Comparison of ENCODE assay signal across 9 mouse cellular contexts in genomic region chr19:24456591-24457231, GRCm38 (mm10). TPM values are rescaled to one million over a fixed set of nuclear protein-coding genes. Genes with fewer than 3 reads are reported as not detected.
A peak's percentile ranks its signal among the peaks of the same experiment; 100 is the strongest.
DNase-seq lines count a peak whose midpoint lies in the region; ATAC-seq lines count a peak whose summit lies in the region.
"Had no signal": no experiment of that assay in that cellular context is flagged by ENCODE, and none has a peak within 500 bp of the region (broad histone marks: within the 10 kb centered on the region; RNA-seq: fewer than 3 reads in every experiment).

No protein-coding gene starts in this region.

- H3K9ac ChIP-seq in intestine, embryonic 16.5 days (ENCODE audit: low read depth, low read length): no peak overlapping the region
- H3K9ac ChIP-seq in intestine, embryonic 15.5 days: no peak overlapping the region
- no peak overlapping the region for H3K9ac ChIP-seq in heart, embryonic 11.5 days (ENCODE audit: low read depth, low read length)
- H3K9ac ChIP-seq: limb, embryonic 15.5 days had no signal

- DNase-seq in layer of hippocampus, postnatal 36 days: peak; percentile 70 to 79
- peak; percentile 26 for DNase-seq in right cerebral cortex, postnatal 14 days
- DNase-seq in urinary bladder, postnatal 4 days (ENCODE audit: low spot score in 2 of 2): no peak
- DNase-seq in ovary, adult 18-20 months (ENCODE audit: low spot score): no peak
- DNase-seq in embryo, embryonic 9.5 days (ENCODE audit: extremely low spot score): no peak

- H3K9me3 ChIP-seq in intestine, embryonic 16.5 days (ENCODE audit: control insufficient read depth, low read length): no peaks in the 10 kb centered on the region
- H3K9me3 ChIP-seq in intestine, embryonic 15.5 days: no peaks in the 10 kb centered on the region
- H3K9me3 ChIP-seq in heart, embryonic 11.5 days (replicated peaks; ENCODE audit: control insufficient read depth, low read length): no peaks in the 10 kb centered on the region
- H3K9me3 ChIP-seq: limb, embryonic 15.5 days had no signal

- 86% methylated on average over 6 of the region's 6 CpGs for WGBS in intestine, embryonic 16.5 days
- 91% methylated on average over 6 of the region's 6 CpGs for WGBS in intestine, embryonic 15.5 days
- 77% methylated on average over 6 of the region's 6 CpGs for WGBS in heart, embryonic 11.5 days (ENCODE audit: insufficient replicate concordance)

- H3K36me3 ChIP-seq in intestine, embryonic 16.5 days (ENCODE audit: control insufficient read depth, insufficient read depth, low read length): no peaks in the 10 kb centered on the region
- H3K36me3 ChIP-seq in intestine, embryonic 15.5 days: no peaks in the 10 kb centered on the region
- H3K36me3 ChIP-seq in heart, embryonic 11.5 days (ENCODE audit: control insufficient read depth, insufficient read depth, low read length): no peaks in the 10 kb centered on the region
- H3K36me3 ChIP-seq: limb, embryonic 15.5 days had no signal

- no peaks in the 10 kb centered on the region for H3K27me3 ChIP-seq in intestine, embryonic 16.5 days (replicated peaks; ENCODE audit: control insufficient read depth, insufficient read depth, low read length)
- no peaks in the 10 kb centered on the region for H3K27me3 ChIP-seq in intestine, embryonic 15.5 days (replicated peaks)
- H3K27me3 ChIP-seq in heart, embryonic 11.5 days (ENCODE audit: control insufficient read depth, insufficient read depth, low read length): no peaks in the 10 kb centered on the region
- H3K27me3 ChIP-seq: limb, embryonic 15.5 days had no signal

- H3K4me2 ChIP-seq in intestine, embryonic 16.5 days (ENCODE audit: low read depth, low read length): no peak overlapping the region
- H3K4me2 ChIP-seq in intestine, embryonic 15.5 days (replicated peaks): no peak overlapping the region
- H3K4me2 ChIP-seq in heart, embryonic 11.5 days: no peak overlapping the region
- H3K4me2 ChIP-seq: limb, embryonic 15.5 days had no signal

- no peak for ATAC-seq in intestine, embryonic 16.5 days
- ATAC-seq in intestine, embryonic 15.5 days: no peak
- ATAC-seq in heart, embryonic 11.5 days (replicated peaks; ENCODE audit: insufficient number of reproducible peaks, low FRiP score, low TSS enrichment): no peak

- H3K27ac ChIP-seq in intestine, embryonic 16.5 days (ENCODE audit: low read length): peak overlapping the region; percentile 62
- no peak overlapping the region for H3K27ac ChIP-seq in intestine, embryonic 15.5 days
- 0 out of 2 replicates have a peak overlapping the region, but pooled peaks have one; percentile 6 for H3K27ac ChIP-seq in heart, embryonic 11.5 days (ENCODE audit: low read depth, low read length)
- H3K27ac ChIP-seq: limb, embryonic 15.5 days had no signal

- no peak overlapping the region for H3K4me3 ChIP-seq in intestine, embryonic 16.5 days (ENCODE audit: low read length)
- no peak overlapping the region for H3K4me3 ChIP-seq in intestine, embryonic 15.5 days (replicated peaks)
- no peak overlapping the region for H3K4me3 ChIP-seq in heart, embryonic 11.5 days (ENCODE audit: low read depth, low read length)
- H3K4me3 ChIP-seq: limb, embryonic 15.5 days had no signal

- H3K4me1 ChIP-seq in intestine, embryonic 16.5 days (ENCODE audit: control insufficient read depth, insufficient read depth, low read length): peaks cover 9% of the 10 kb centered on the region
- H3K4me1 ChIP-seq in intestine, embryonic 15.5 days (replicated peaks): peaks cover 4% of the 10 kb centered on the region
- peaks cover 30% of the 10 kb centered on the region for H3K4me1 ChIP-seq in heart, embryonic 11.5 days (ENCODE audit: control insufficient read depth, insufficient read depth, low read length)

RNA-seq across cellular contexts. Expression of gene Fam122a, which starts 20.4 kb away (rescaled TPM):
- polyA plus RNA-seq in intestine, embryonic 16.5 days (2015; fragmentation: Nextera tagmentation; extraction: Ambion mirVana): 35.2 and 37.5 TPM in 2 replicates
- 44.5 and 50.0 TPM in 2 replicates for polyA plus RNA-seq in intestine, embryonic 15.5 days (2015; fragmentation: Nextera tagmentation; extraction: Ambion mirVana)
- polyA plus RNA-seq in heart, embryonic 11.5 days (2014; fragmentation: Nextera tagmentation; extraction: Ambion mirVana): 42.6 and 43.5 TPM in 2 replicates
- 10 to 100 TPM; 28.1 to 35.2 TPM for total RNA-seq in layer of hippocampus, postnatal 36 days (2021)

Comparison
In these comparisons a context has a peak if more than half of its experiments do, and no peak if none do; other contexts are left out.
1. DNase-seq: peak in layer of hippocampus, postnatal 36 days (2 of 2) and right cerebral cortex, postnatal 14 days (single experiment); none in urinary bladder, postnatal 4 days (0 of 2), ovary, adult 18-20 months (single experiment) and embryo, embryonic 9.5 days (single experiment).